Mouse (Mus musculus) hematopoietic stem cell, adult 5-6 weeks (primary cell): ENCODE data around the gene Cd5l. TPM values are rescaled to one million over a fixed set of nuclear protein-coding genes. Genes with fewer than 3 reads are reported as not detected.
A peak's percentile ranks its signal among the peaks of the same experiment; 100 is the strongest.

Experiments used
- ATAC-seq, 2 experiments: fragments of 125-278 bp in 1 of 2; replicated peaks in 1 of 2; 2 replicates each; pipeline ENCODE4 v1.8.0; 2016 to 2017; ENCODE audit warnings: inconsistent platforms in 2 of 2, mild to moderate bottlenecking in 2 of 2, moderate number of reproducible peaks in 2 of 2, low read depth in 1 of 2, moderate TSS enrichment in 1 of 2; ENCODE audit not compliant: low FRiP score in 2 of 2, poor library complexity in 2 of 2, severe bottlenecking in 2 of 2, insufficient read depth in 1 of 2, low TSS enrichment in 1 of 2
- total RNA-seq: library from RNA; stranded (forward); fragments of 172-1452, 232-1000 nt; gene quantifications from 2 replicates; pipeline ENCODE4 v1.2.3, GENCODE M21; 2017

The Cd5l gene
- total RNA-seq, 1 experiment from 2014 or later, result 0.74 TPM

- ATAC-seq, result no peak
Observed at GRCm38 (mm10) chr3:87385105-87385504, 27.4 kb downstream of the Cd5l start.

- no peak for ATAC-seq
Observed at GRCm38 (mm10) chr3:87390935-87391334, 33.3 kb downstream of the Cd5l start.

- ATAC-seq, result no peak
Observed at GRCm38 (mm10) chr3:87398809-87399208, 41.1 kb downstream of the Cd5l start.

GRCm38 (mm10) chr3:87399906-87400305 is 42.2 kb downstream of the Cd5l start:
- ATAC-seq, result no peak

GRCm38 (mm10) chr3:87401321-87401720 is 43.6 kb downstream of the Cd5l start:
- peak; percentile 90 to 94 for ATAC-seq

GRCm38 (mm10) chr3:87408171-87408570 is 50.5 kb downstream of the Cd5l start:
- peak; percentile 84 to 85 for ATAC-seq

- ATAC-seq, result no peak
Observed at GRCm38 (mm10) chr3:87409196-87409935, 51.7 kb downstream of the Cd5l start.

- no peak for ATAC-seq
Observed at GRCm38 (mm10) chr3:87410605-87411004, 52.9 kb downstream of the Cd5l start.

GRCm38 (mm10) chr3:87411150-87411549 is 53.5 kb downstream of the Cd5l start:
- peak; percentile 38 to 70; a peak in 3 of 4 replicates for ATAC-seq

- ATAC-seq, result no peak
Observed at GRCm38 (mm10) chr3:87420645-87421044, 63.0 kb downstream of the Cd5l start.

Other genes starting within 250 kb of the Cd5l start
- gene Kirrel, start 183.1 kb upstream of the Cd5l start, total RNA-seq, result under 0.01 and 0.15 TPM in 2 replicates
- not detected in 2 replicates for gene Fcrls, start 94.1 kb upstream of the Cd5l start, total RNA-seq
- 3.7 and 6.4 TPM in 2 replicates for gene Fcrl1, start 18.5 kb downstream of the Cd5l start, total RNA-seq
- not detected in 2 replicates for gene Fcrl5, start 77.9 kb downstream of the Cd5l start, total RNA-seq
- gene Etv3, start 167.5 kb downstream of the Cd5l start, total RNA-seq, result 36.5 and 39.0 TPM in 2 replicates